Mouse (Mus musculus): ENCODE measurements around the gene Vmn1r2.
"Not testable (repeated sequence)": the region's sequence is repeated elsewhere in the genome, so short reads cannot be mapped to it uniquely, and the experiment has no call there.

Gene Vmn1r2

DNA sequence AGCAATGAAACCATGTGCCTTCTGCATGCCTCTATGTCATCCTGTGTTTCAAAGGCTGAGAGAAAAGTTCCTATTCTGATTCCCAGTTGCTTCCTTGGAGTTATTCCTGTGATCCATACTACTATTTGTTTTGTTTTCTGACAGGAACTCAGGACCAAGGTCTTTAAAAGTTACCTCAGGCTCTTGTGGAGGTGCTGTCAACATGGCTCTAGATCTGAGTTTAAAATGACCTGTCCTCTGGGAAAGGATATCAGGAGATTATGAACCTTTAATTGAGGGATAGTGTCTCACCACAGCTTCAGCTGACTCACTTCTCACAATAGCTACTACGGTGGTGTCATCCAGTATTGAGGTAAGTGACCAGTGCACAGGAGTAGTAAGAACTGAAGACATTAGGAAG is at the start of gene Vmn1r2:
Gene Vmn1r2, plus strand, starts transcription at position 301 of the 400 bp plus-strand sequence.
- DNase-seq (ENCODE audit: low read depth, low spot score) = not testable (repeated sequence)

DNA sequence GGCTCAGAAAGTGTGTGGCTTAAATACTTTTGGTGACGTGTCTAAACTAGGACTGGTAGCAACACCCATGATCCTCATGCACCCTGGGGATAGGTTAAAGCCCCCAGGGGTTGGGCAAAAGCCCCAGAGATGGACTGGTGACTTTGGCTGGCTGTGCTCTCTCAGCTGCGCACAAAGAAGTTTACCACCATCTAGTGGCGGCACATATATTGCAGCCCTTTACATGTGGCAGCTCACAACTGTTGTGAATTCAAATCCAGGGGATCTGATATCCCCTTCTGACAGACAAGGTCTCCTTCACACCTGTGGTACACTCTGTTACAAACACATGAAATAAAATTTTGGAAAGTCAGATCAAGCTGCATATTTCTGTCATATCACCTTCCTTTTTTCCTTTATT is 19.2 kb upstream of the Vmn1r2 start:
- not testable (repeated sequence) for DNase-seq (ENCODE audit: low read depth, low spot score)

DNA sequence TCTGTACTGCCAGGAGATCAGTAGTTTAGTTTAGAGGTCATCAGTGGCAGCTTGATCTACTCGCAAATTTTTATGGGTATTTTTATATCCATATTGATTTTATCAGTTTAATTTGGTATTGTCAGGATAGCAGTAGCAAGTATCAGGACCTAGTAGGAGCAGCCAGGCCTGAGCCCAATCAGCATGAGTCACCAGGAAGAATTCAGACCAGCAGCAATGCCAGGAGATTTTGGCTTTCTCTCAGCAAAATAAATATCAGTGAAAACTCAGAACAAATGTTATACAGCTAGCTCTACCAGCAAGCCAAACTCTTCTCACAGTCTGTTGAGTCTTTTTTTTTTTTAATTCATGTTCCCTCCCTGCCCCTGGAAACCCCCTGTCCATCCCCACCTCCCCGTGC is 13.8 kb upstream of the Vmn1r2 start:
- DNase-seq (ENCODE audit: low read depth, low spot score) = not testable (repeated sequence)

GRCm38 (mm10) chr4:3164429-3164828 is 2.7 kb upstream of the Vmn1r2 start:
- DNase-seq (ENCODE audit: low read depth, low spot score) = not testable (repeated sequence)

DNA sequence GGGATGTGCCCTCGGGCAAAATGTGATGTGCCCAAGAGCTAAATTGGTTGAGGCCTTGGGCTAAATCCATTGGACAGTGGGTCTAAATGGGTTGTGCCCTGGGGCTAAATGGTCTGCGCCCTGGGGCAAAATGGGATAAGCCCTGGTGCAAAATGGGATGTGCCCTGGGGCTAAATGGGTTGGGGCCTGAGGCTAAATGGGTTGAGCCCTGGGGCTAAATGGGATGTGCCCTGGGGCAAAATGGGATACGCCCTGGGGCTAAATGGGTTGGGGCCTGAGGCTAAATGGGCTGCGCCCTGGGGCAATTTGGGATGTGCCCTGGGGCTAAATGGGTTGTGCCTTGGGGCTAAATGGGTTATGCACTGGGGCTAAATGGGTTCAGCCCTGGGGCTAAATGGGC is 2.1 kb upstream of the Vmn1r2 start:
- no peak for DNase-seq (ENCODE audit: low read depth, low spot score)

DNA sequence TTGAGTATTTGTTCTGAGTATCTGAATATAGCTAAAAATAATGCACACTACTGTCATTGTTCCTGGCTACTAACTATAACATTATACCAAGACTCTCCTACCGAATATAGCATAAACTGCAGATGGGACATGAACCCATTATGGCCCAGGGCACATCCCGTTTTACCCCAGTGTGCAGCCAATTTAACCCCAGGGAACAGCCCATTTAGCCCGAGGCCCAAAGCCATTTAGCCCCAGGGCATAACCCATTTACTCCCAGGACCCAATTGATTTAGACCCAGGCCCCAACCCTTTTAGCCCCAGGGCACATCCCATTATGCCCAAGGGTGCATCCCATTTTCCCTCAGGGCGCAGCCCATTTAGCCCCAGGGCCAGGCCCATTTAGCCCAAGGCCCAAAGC is 7.5 kb downstream of the Vmn1r2 start:
- not testable (repeated sequence) for DNase-seq (ENCODE audit: low read depth, low spot score)

GRCm38 (mm10) chr4:3175756-3176155 is 8.6 kb downstream of the Vmn1r2 start:
- DNase-seq (ENCODE audit: low read depth, low spot score) = not testable (repeated sequence)

GRCm38 (mm10) chr4:3176195-3176594 is 9.1 kb downstream of the Vmn1r2 start:
- not testable (repeated sequence) for DNase-seq (ENCODE audit: low read depth, low spot score)

GRCm38 (mm10) chr4:3176746-3177490 is 9.8 kb downstream of the Vmn1r2 start:
- DNase-seq (ENCODE audit: low read depth, low spot score) = not testable (repeated sequence)

DNA sequence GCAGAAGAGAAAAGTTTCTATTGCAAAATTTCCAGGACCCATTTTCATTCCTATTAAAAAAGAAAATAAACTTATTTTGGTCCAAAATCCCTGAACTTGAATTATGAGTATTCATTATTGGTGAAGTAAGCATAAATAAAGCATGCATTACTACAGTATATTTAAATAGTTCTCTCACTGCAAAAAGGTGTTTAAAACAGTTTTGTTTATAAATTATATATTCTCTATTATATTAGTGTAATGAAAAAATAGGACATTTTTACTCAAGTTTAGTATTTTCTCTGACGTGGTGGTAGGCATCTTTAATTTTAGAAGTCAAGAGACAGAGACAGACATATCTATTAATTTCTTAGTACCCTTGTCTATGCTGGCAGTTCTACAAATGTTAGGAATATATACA is 18.1 kb downstream of the Vmn1r2 start, which contains the start of gene Vmn1r3:
Gene Vmn1r3, minus strand, starts transcription at position 101 of the 400 bp plus-strand sequence.
- DNase-seq (ENCODE audit: low read depth, low spot score) = not testable (repeated sequence)

DNA sequence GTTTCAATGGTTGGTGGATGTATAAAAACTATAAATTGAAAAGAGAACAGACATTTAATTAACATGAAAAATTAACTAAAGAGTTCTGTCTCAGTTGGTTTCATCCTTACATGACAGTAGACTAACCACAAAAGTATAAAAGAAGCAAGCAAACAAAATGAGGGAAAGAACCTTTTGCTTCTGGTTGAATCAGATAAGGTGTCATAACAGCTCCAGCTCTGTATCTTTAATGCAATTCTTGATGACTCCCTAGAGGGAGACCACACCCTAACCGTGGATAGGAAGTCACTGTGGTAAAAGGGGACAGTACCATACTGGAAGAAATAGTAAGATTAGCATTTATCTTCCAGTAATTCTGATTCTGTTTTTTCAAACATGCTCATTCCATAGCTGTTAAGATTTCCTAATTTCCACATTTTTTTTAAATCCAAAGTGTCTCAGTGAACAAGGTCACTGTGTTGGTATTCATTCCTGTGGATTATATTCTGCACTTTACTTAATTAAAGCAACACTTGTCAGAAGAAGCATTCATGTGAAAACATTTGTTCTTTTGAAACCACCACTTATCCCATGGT is 42.6 kb downstream of the Vmn1r2 start:
- not testable (repeated sequence) for DNase-seq (ENCODE audit: low read depth, low spot score)

DNA sequence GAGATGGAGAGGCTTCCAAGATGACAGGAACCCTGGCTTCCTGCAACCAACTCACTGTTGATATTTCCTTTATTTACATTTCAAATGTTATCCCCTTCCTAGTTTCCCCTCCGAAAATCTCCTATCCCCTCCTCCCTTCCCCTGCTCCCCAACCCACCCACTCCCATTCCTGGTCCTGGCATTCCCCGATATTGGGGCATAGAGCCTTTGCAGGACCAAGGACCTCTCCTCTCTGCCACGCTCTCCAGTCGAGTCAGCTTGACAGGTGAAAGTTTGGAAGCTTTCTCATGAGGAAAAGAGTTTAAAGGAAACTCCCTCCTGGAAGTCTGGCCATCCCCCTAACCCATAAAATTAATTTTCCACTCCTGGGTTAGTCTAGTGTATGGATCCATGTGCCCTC is 46.2 kb downstream of the Vmn1r2 start:
- not testable (repeated sequence) for DNase-seq (ENCODE audit: low read depth, low spot score)

GRCm38 (mm10) chr4:3216382-3216781 is 49.3 kb downstream of the Vmn1r2 start:
- DNase-seq (ENCODE audit: low read depth, low spot score) = not testable (repeated sequence)

Measured in CD4-positive, CD25-positive, alpha-beta regulatory T cell, adult 2 months (primary cell).